27 mouse cellular contexts compared by ENCODE assay signal in the genomic region with DNA sequence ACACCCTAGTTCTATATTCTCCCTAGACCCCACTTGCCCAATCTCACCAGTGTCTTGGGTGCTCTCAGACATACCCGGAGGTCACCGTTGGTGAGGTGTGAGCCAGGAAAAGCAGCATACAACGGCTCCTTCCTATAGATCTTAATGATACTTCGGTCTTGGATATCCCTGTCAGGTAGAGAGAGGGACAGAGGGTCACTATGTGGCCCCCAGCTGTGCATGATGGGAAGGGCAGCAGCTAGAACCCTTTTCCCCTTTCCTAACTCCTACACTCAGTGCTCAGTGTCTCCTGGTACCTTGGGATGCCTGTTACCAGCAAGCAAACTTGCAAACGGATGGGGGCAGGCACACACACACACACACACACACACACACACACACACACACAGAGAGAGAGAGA. TPM values are rescaled to one million over a fixed set of nuclear protein-coding genes. Genes with fewer than 3 reads are reported as not detected.
A peak's percentile ranks its signal among the peaks of the same experiment; 100 is the strongest.
DNase-seq lines count a peak whose midpoint lies in the region; ATAC-seq and TF ChIP-seq lines count a peak whose summit lies in the region.
"Had no signal": no experiment of that assay in that cellular context is flagged by ENCODE, and none has a peak within 500 bp of the region (broad histone marks: within the 10 kb centered on the region; RNA-seq: fewer than 3 reads in every experiment).

No protein-coding gene starts in this region.

- H3K27ac ChIP-seq in hindbrain, postnatal 0 days, result peak overlapping the region; percentile 83; the same call in 1 of the 2 replicates
- H3K27ac ChIP-seq in hindbrain, embryonic 16.5 days (ENCODE audit: low read depth, low read length), result no peak overlapping the region
- H3K27ac ChIP-seq in left cerebral cortex, adult 2 months, result peak overlapping the region; percentile 83
- H3K27ac ChIP-seq: forebrain, embryonic 13.5 days; heart, adult 2 months; heart, embryonic 13.5 days; hindbrain, embryonic 12.5 days; intestine, embryonic 15.5 days had no signal

- peaks cover 29% of the 10 kb centered on the region for H3K4me1 ChIP-seq in hindbrain, postnatal 0 days (ENCODE audit: insufficient read depth, low read length)
- peaks cover 40% of the 10 kb centered on the region for H3K4me1 ChIP-seq in hindbrain, embryonic 16.5 days (ENCODE audit: control insufficient read depth, insufficient read depth, low read depth, low read length)

- H3K9ac ChIP-seq in hindbrain, postnatal 0 days (replicated peaks; ENCODE audit: low read length), result peak overlapping the region; percentile 51
- no peak overlapping the region for H3K9ac ChIP-seq in hindbrain, embryonic 16.5 days (ENCODE audit: low read depth, low read length)
- H3K9ac ChIP-seq: intestine, embryonic 15.5 days had no signal

- intact Hi-C loops in left cerebral cortex, adult 2 months (cut with DNase I), result loop anchor here (2.0 kb wide), 1 partner anchor 33 kb away; no protein-coding TSS in a partner anchor
- intact Hi-C loops in left cerebral cortex, postnatal 25 days (cut with DNase I), result no loop called here

- peaks cover 4% of the 10 kb centered on the region; the same call in 1 of the 2 replicates for H3K27me3 ChIP-seq in hindbrain, postnatal 0 days (ENCODE audit: insufficient read depth, low read length)
- H3K27me3 ChIP-seq in hindbrain, embryonic 16.5 days (replicated peaks; ENCODE audit: control insufficient read depth, insufficient read depth, low read length), result peaks cover 35% of the 10 kb centered on the region

- DNase-seq in cerebellum, adult 9-11 months, result peak; percentile 61
- DNase-seq in cerebellum, adult 11-12 months, result no peak
- no peak for DNase-seq in hindbrain, postnatal 0 days (ENCODE audit: low spot score)
- DNase-seq in left cerebral cortex, adult 2 months (ENCODE audit: extremely low spot score in 1 of 2, low spot score in 2 of 2), result no peak
- no peak for DNase-seq in left cerebral cortex, postnatal 25 days (ENCODE audit: low spot score in 2 of 2)
- DNase-seq: adrenal gland, adult 2 months; adrenal gland, postnatal 14 days; cerebellum, adult 9-10 months; gastrocnemius, postnatal 10 days; gastrocnemius, postnatal 36 days; heart, adult 2 months; heart, postnatal 14 days; heart, postnatal 4 days; kidney, adult 18-20 months had no signal

- 0 out of 2 replicates have a peak, but pooled peaks cover 6% of the 10 kb centered on the region for H3K36me3 ChIP-seq in hindbrain, postnatal 0 days (ENCODE audit: insufficient read depth, low read length)
- H3K36me3 ChIP-seq in hindbrain, embryonic 16.5 days (ENCODE audit: control insufficient read depth, insufficient read depth, low read length), result peaks cover 10% of the 10 kb centered on the region
- H3K36me3 ChIP-seq: heart, embryonic 10.5 days; heart, embryonic 13.5 days; intestine, embryonic 15.5 days had no signal

- no peak for TF ChIP-seq CTCF in hindbrain, postnatal 0 days (IDR thresholded peaks at IDR 0.05; ENCODE audit: low read depth)
- TF ChIP-seq CTCF in left cerebral cortex, adult 2 months (IDR thresholded peaks at IDR 0.05), result no peak

- 55% methylated on average over 5 of the region's 5 CpGs for WGBS in hindbrain, postnatal 0 days
- 58% methylated on average over 5 of the region's 5 CpGs for WGBS in hindbrain, embryonic 16.5 days

- H3K4me3 ChIP-seq in hindbrain, postnatal 0 days (ENCODE audit: low read length), result peak overlapping the region; percentile 31
- no peak overlapping the region for H3K4me3 ChIP-seq in hindbrain, embryonic 16.5 days (ENCODE audit: low read length)
- H3K4me3 ChIP-seq in left cerebral cortex, adult 2 months, result no peak overlapping the region
- H3K4me3 ChIP-seq: heart, adult 2 months had no signal

- no peak for ATAC-seq in hindbrain, postnatal 0 days
- no peak for ATAC-seq in hindbrain, embryonic 16.5 days
- ATAC-seq: CD4-positive, CD25-positive, alpha-beta regulatory T cell, adult 4 months; forebrain, embryonic 13.5 days; forebrain, embryonic 16.5 days; intestine, embryonic 15.5 days had no signal

- peak overlapping the region; percentile 55 for H3K4me2 ChIP-seq in hindbrain, postnatal 0 days (ENCODE audit: low read depth, low read length)
- H3K4me2 ChIP-seq in hindbrain, embryonic 16.5 days (ENCODE audit: low read length), result no peak overlapping the region

- no peaks in the 10 kb centered on the region for H3K9me3 ChIP-seq in hindbrain, postnatal 0 days (ENCODE audit: low read length)
- no peaks in the 10 kb centered on the region for H3K9me3 ChIP-seq in hindbrain, embryonic 16.5 days (ENCODE audit: control insufficient read depth, low read length)
- H3K9me3 ChIP-seq: forebrain, embryonic 10.5 days; forebrain, embryonic 13.5 days; heart, embryonic 10.5 days; heart, embryonic 13.5 days; hindbrain, embryonic 12.5 days; intestine, embryonic 15.5 days had no signal

RNA-seq across cellular contexts. Expression of a gene that starts 35.5 kb away (rescaled TPM):
- 0.43 TPM in 1 of 2 replicates, not detected in the other for total RNA-seq in hindbrain, postnatal 0 days (2014; rRNA removed)
- polyA plus RNA-seq in hindbrain, postnatal 0 days (2015; fragmentation: Nextera tagmentation; extraction: Ambion mirVana), result 0.48 and 1.1 TPM in 2 replicates
- polyA plus RNA-seq in hindbrain, embryonic 16.5 days (2015; fragmentation: Nextera tagmentation; extraction: Ambion mirVana), result 0.85 and 0.87 TPM in 2 replicates
- total RNA-seq in left cerebral cortex, adult 2 months (2021), result not detected
- not detected for total RNA-seq in left cerebral cortex, postnatal 25 days (2021)
- total RNA-seq: adrenal gland, postnatal 14 days; gastrocnemius, adult 18-20 months; gastrocnemius, postnatal 10 days; gastrocnemius, postnatal 36 days; granulocyte monocyte progenitor cell, adult 5-6 weeks; heart, adult 2 months; heart, postnatal 14 days; heart, postnatal 4 days; MEL had no signal
- polyA plus RNA-seq: CD4-positive, CD25-positive, alpha-beta regulatory T cell, adult 4 months; embryonic facial prominence, embryonic 11.5 days; heart, adult 2 months had no signal

RNA-seq across cellular contexts. Expression of a gene that starts 40.3 kb away (rescaled TPM):
- total RNA-seq in hindbrain, postnatal 0 days (2014; rRNA removed), result 104 and 141 TPM in 2 replicates
- polyA plus RNA-seq in hindbrain, postnatal 0 days (2015; fragmentation: Nextera tagmentation; extraction: Ambion mirVana), result 14.3 and 14.7 TPM in 2 replicates
- 8.0 and 8.9 TPM in 2 replicates for polyA plus RNA-seq in hindbrain, embryonic 16.5 days (2015; fragmentation: Nextera tagmentation; extraction: Ambion mirVana)
- total RNA-seq in left cerebral cortex, adult 2 months (2021), result 100 to 1,000 TPM; 308 to 318 TPM
- 100 to 1,000 TPM; 323 to 339 TPM for total RNA-seq in left cerebral cortex, postnatal 25 days (2021)
- total RNA-seq: granulocyte monocyte progenitor cell, adult 5-6 weeks had no signal
- polyA plus RNA-seq: CD4-positive, CD25-positive, alpha-beta regulatory T cell, adult 4 months had no signal
